Mouse (Mus musculus): ENCODE results near the gene Gpr149. TPM values are rescaled to one million over a fixed set of nuclear protein-coding genes. Genes with fewer than 3 reads are reported as not detected.

Gpr149 gene
- 0.05 and 0.15 TPM in 2 replicates for polyA plus RNA-seq (2016; fragmentation: Nextera tagmentation; extraction: Ambion mirVana)

- Histone ChIP-seq H3K27me3 (replicated peaks; ENCODE audit: low read depth, poor library complexity, severe bottlenecking) (peaks cover 31% of the 10 kb centered on the region), H3K9me3 (no peaks in the 10 kb centered on the region), H3K4me3 (peak within 1 kb of the TSS; percentile 63), H3K4me1 (peaks cover 10% of the 10 kb centered on the region), H3K36me3 (replicated peaks) (no peaks in the 10 kb centered on the region), H3K27ac (replicated peaks) (no peak within 1 kb of the TSS)
- no peak for DNase-seq (ENCODE audit: low spot score)
- 79% methylated on average over 1 of the region's 1 CpGs for WGBS
Observed at GRCm38 (mm10) chr3:62604973-62605372, at the start of gene Gpr149. Gpr149 (minus strand) TSS chr3:62605140.

- Histone ChIP-seq H3K9me3 (no peaks in the 10 kb centered on the region), H3K4me1 (no peaks in the 10 kb centered on the region), H3K27me3 (replicated peaks; ENCODE audit: low read depth, poor library complexity, severe bottlenecking) (no peaks in the 10 kb centered on the region), H3K4me3 (no peak overlapping the region), H3K27ac (replicated peaks) (no peak overlapping the region), H3K36me3 (replicated peaks) (no peaks in the 10 kb centered on the region)
- 95% methylated on average over 1 of the region's 1 CpGs for WGBS
- DNase-seq (ENCODE audit: low spot score): no peak
Observed at GRCm38 (mm10) chr3:62650551-62650950, 45.6 kb upstream of the Gpr149 start.

GRCm38 (mm10) chr3:62610861-62611260, 5.9 kb upstream of the Gpr149 start:
- H3K27ac ChIP-seq (replicated peaks): no peak overlapping the region
- H3K4me3 ChIP-seq: no peak overlapping the region
- H3K9me3 ChIP-seq: no peaks in the 10 kb centered on the region
- WGBS: 69% methylated on average over 3 of the region's 3 CpGs
- H3K36me3 ChIP-seq (replicated peaks): no peaks in the 10 kb centered on the region
- DNase-seq (ENCODE audit: low spot score): no peak
- no peaks in the 10 kb centered on the region for H3K27me3 ChIP-seq (replicated peaks; ENCODE audit: low read depth, poor library complexity, severe bottlenecking)
- no peaks in the 10 kb centered on the region for H3K4me1 ChIP-seq

GRCm38 (mm10) chr3:62605931-62606330, 991 bp upstream of the Gpr149 start:
- Histone ChIP-seq H3K4me3 (no peak overlapping the region), H3K9me3 (no peaks in the 10 kb centered on the region), H3K36me3 (replicated peaks) (no peaks in the 10 kb centered on the region), H3K27ac (replicated peaks) (no peak overlapping the region), H3K27me3 (replicated peaks; ENCODE audit: low read depth, poor library complexity, severe bottlenecking) (peaks cover 31% of the 10 kb centered on the region), H3K4me1 (peaks cover 10% of the 10 kb centered on the region)
- WGBS: 88% methylated on average over 2 of the region's 2 CpGs
- DNase-seq (ENCODE audit: low spot score): no peak

- Histone ChIP-seq H3K4me1 (peaks cover 10% of the 10 kb centered on the region), H3K36me3 (replicated peaks) (no peaks in the 10 kb centered on the region), H3K9me3 (no peaks in the 10 kb centered on the region), H3K4me3 (peak overlapping the region; percentile 63), H3K27me3 (replicated peaks; ENCODE audit: low read depth, poor library complexity, severe bottlenecking) (peaks cover 31% of the 10 kb centered on the region), H3K27ac (replicated peaks) (no peak overlapping the region)
- WGBS: 17% methylated on average over 10 of the region's 10 CpGs
- DNase-seq (ENCODE audit: low spot score): no peak
Observed at GRCm38 (mm10) chr3:62604047-62604391, 921 bp downstream of the Gpr149 start.

- Histone ChIP-seq H3K9me3 (no peaks in the 10 kb centered on the region), H3K4me3 (peak overlapping the region; percentile 63), H3K4me1 (peaks cover 10% of the 10 kb centered on the region), H3K27me3 (replicated peaks; ENCODE audit: low read depth, poor library complexity, severe bottlenecking) (peaks cover 31% of the 10 kb centered on the region), H3K36me3 (replicated peaks) (no peaks in the 10 kb centered on the region), H3K27ac (replicated peaks) (no peak overlapping the region)
- WGBS: 1% methylated on average over 40 of the region's 40 CpGs
- peak; percentile 44 for DNase-seq (ENCODE audit: low spot score)
Observed at GRCm38 (mm10) chr3:62603231-62604046, 1.5 kb downstream of the Gpr149 start.

- H3K27ac ChIP-seq (replicated peaks): no peak overlapping the region
- H3K36me3 ChIP-seq (replicated peaks): no peaks in the 10 kb centered on the region
- H3K4me1 ChIP-seq: peaks cover 10% of the 10 kb centered on the region
- no peak for DNase-seq (ENCODE audit: low spot score)
- WGBS: 73% methylated on average over 9 of the region's 9 CpGs
- peaks cover 31% of the 10 kb centered on the region for H3K27me3 ChIP-seq (replicated peaks; ENCODE audit: low read depth, poor library complexity, severe bottlenecking)
- H3K4me3 ChIP-seq: no peak overlapping the region
- H3K9me3 ChIP-seq: no peaks in the 10 kb centered on the region
Observed at GRCm38 (mm10) chr3:62602466-62602865, 2.5 kb downstream of the Gpr149 start.

GRCm38 (mm10) chr3:62594842-62595241, 10.1 kb downstream of the Gpr149 start:
- no peaks in the 10 kb centered on the region for H3K27me3 ChIP-seq (replicated peaks; ENCODE audit: low read depth, poor library complexity, severe bottlenecking)
- no peaks in the 10 kb centered on the region for H3K9me3 ChIP-seq
- H3K27ac ChIP-seq (replicated peaks): no peak overlapping the region
- H3K36me3 ChIP-seq (replicated peaks): no peaks in the 10 kb centered on the region
- WGBS: 21% methylated on average over 7 of the region's 7 CpGs
- H3K4me1 ChIP-seq: no peaks in the 10 kb centered on the region
- DNase-seq (ENCODE audit: low spot score): peak; percentile 76
- no peak overlapping the region for H3K4me3 ChIP-seq

GRCm38 (mm10) chr3:62585072-62585471, 19.9 kb downstream of the Gpr149 start:
- Histone ChIP-seq H3K4me3 (no peak overlapping the region), H3K27ac (replicated peaks) (no peak overlapping the region), H3K9me3 (no peaks in the 10 kb centered on the region), H3K27me3 (replicated peaks; ENCODE audit: low read depth, poor library complexity, severe bottlenecking) (no peaks in the 10 kb centered on the region), H3K4me1 (no peaks in the 10 kb centered on the region), H3K36me3 (replicated peaks) (no peaks in the 10 kb centered on the region)
- 92% methylated on average over 1 of the region's 1 CpGs for WGBS
- no peak for DNase-seq (ENCODE audit: low spot score)

GRCm38 (mm10) chr3:62527593-62527992, 77.3 kb downstream of the Gpr149 start:
- Histone ChIP-seq H3K36me3 (replicated peaks) (no peaks in the 10 kb centered on the region), H3K27me3 (replicated peaks; ENCODE audit: low read depth, poor library complexity, severe bottlenecking) (no peaks in the 10 kb centered on the region), H3K4me1 (no peaks in the 10 kb centered on the region), H3K4me3 (no peak overlapping the region), H3K27ac (replicated peaks) (no peak overlapping the region), H3K9me3 (no peaks in the 10 kb centered on the region)
- no peak for DNase-seq (ENCODE audit: low spot score)
- WGBS: 73% methylated on average over 5 of the region's 5 CpGs

- WGBS: 48% methylated on average over 4 of the region's 4 CpGs
- Histone ChIP-seq H3K36me3 (replicated peaks) (no peaks in the 10 kb centered on the region), H3K27me3 (replicated peaks; ENCODE audit: low read depth, poor library complexity, severe bottlenecking) (no peaks in the 10 kb centered on the region), H3K27ac (replicated peaks) (no peak overlapping the region), H3K4me1 (no peaks in the 10 kb centered on the region), H3K4me3 (no peak overlapping the region), H3K9me3 (no peaks in the 10 kb centered on the region)
- no peak for DNase-seq (ENCODE audit: low spot score)
Observed at GRCm38 (mm10) chr3:62527160-62527559, 77.8 kb downstream of the Gpr149 start.

GRCm38 (mm10) chr3:62507206-62507647, 97.7 kb downstream of the Gpr149 start:
- Histone ChIP-seq H3K9me3 (no peaks in the 10 kb centered on the region), H3K4me1 (peaks cover 14% of the 10 kb centered on the region), H3K27me3 (replicated peaks; ENCODE audit: low read depth, poor library complexity, severe bottlenecking) (0 out of 2 replicates have a peak, but pooled peaks cover 3% of the 10 kb centered on the region), H3K4me3 (peak overlapping the region; percentile 85), H3K36me3 (replicated peaks) (peaks cover under 1% of the 10 kb centered on the region; the same call in 1 of the 2 replicates), H3K27ac (replicated peaks) (peak overlapping the region; percentile 95; the same call in 1 of the 2 replicates)
- no peak for DNase-seq (ENCODE audit: low spot score)
- 36% methylated on average over 5 of the region's 5 CpGs for WGBS

All from embryonic facial prominence, embryonic 10.5 days (tissue).